Mouse (Mus musculus) MEL (cell line): ENCODE measurements at regions not wholly inside any gene's neighbourhood (a gene's known extent, or its start where the extent isn't known, plus 50 kb on each side); places are given as distances from the start of the nearest gene placed in this dataset.

Source experiments
- CTCF ChIP-seq, 3 experiments: IDR thresholded peaks in 2 of 3; conservative IDR thresholded peaks in 1 of 3; 2 replicates each; pipeline ENCODE4 v1.5.1; 2011 to 2012; ENCODE audit warnings: low read length in 3 of 3, low read depth in 2 of 3, mild to moderate bottlenecking in 2 of 3, improper control_type of control experiment in 1 of 3, inconsistent platforms in 1 of 3, mixed read lengths in 1 of 3, moderate library complexity in 1 of 3; ENCODE audit not compliant: control insufficient read depth in 1 of 3, insufficient read depth in 1 of 3, poor library complexity in 1 of 3, severe bottlenecking in 1 of 3
- EP300 ChIP-seq, 2 experiments: IDR thresholded peaks; 2 replicates each; pipeline ENCODE4 v1.6.1; 2011; ENCODE audit warnings: improper control_type of control experiment in 2 of 2, low read length in 2 of 2, low read depth in 1 of 2, mild to moderate bottlenecking in 1 of 2
- HCFC1 ChIP-seq: IDR thresholded peaks from 2 replicates; pipeline ENCODE4 v1.6.1; 2012; ENCODE audit warnings: low read depth, mild to moderate bottlenecking, inconsistent platforms, low read length, improper control_type of control experiment, moderate library complexity
- JUND ChIP-seq: IDR thresholded peaks from 2 replicates; pipeline ENCODE4 v1.6.1; 2011; ENCODE audit warnings: low read depth, mild to moderate bottlenecking, improper control_type of control experiment, low read length
- MYB ChIP-seq: IDR thresholded peaks from 2 replicates; pipeline ENCODE4 v1.6.1; 2011; ENCODE audit warnings: mild to moderate bottlenecking, low read depth, low read length, improper control_type of control experiment
- NELFE ChIP-seq: IDR thresholded peaks from 2 replicates; pipeline ENCODE4 v1.6.1; 2011; ENCODE audit warnings: low read depth, low read length, improper control_type of control experiment
- POLR2A ChIP-seq, 2 experiments: IDR thresholded peaks; 2 replicates each; pipeline ENCODE4 v1.6.1; 2011 to 2012; ENCODE audit warnings: low read length in 2 of 2, mild to moderate bottlenecking in 2 of 2, control low read depth in 1 of 2, improper control_type of control experiment in 1 of 2, low read depth in 1 of 2, moderate library complexity in 1 of 2; ENCODE audit not compliant: control insufficient read depth in 1 of 2, insufficient read depth in 1 of 2, poor library complexity in 1 of 2
- USF2 ChIP-seq, 2 experiments: IDR thresholded peaks; 2 replicates each; pipeline ENCODE4 v1.6.1; 2011 to 2012; ENCODE audit warnings: improper control_type of control experiment in 2 of 2, low read length in 2 of 2, borderline replicate concordance in 1 of 2, inconsistent platforms in 1 of 2, low read depth in 1 of 2, mild to moderate bottlenecking in 1 of 2; ENCODE audit not compliant: insufficient read depth in 1 of 2

- no peak for TF ChIP-seq MYB
- no peak for TF ChIP-seq POLR2A (IDR thresholded peaks at IDR 0.05; ENCODE audit: control insufficient read depth in 1 of 2, insufficient read depth in 1 of 2, low read depth in 1 of 2, low read length in 2 of 2, poor library complexity in 1 of 2)
- TF ChIP-seq EP300 (IDR thresholded peaks at IDR 0.05; ENCODE audit: low read depth in 1 of 2, low read length in 2 of 2): no peak
- TF ChIP-seq CTCF (IDR thresholded peaks at IDR 0.05 in 2 of 3, conservative IDR thresholded peaks at IDR 0.05 in 1 of 3; ENCODE audit: control insufficient read depth in 1 of 3, insufficient read depth in 1 of 3, low read depth in 2 of 3, low read length in 3 of 3, poor library complexity in 1 of 3, severe bottlenecking in 1 of 3): no peak
- TF ChIP-seq HCFC1: no peak
- TF ChIP-seq USF2 (IDR thresholded peaks at IDR 0.05; ENCODE audit: borderline replicate concordance in 1 of 2, insufficient read depth in 1 of 2, low read depth in 1 of 2, low read length in 2 of 2): no peak
- no peak for TF ChIP-seq JUND
- TF ChIP-seq NELFE: no peak
Measured at GRCm38 (mm10) chr5:116874941-116875340, 241.0 kb downstream of the Suds3 start.
